Mouse (Mus musculus) right cerebral cortex, postnatal 4 days (tissue): ENCODE measurements at regions not wholly inside any gene's neighbourhood (a gene's known extent, or its start where the extent isn't known, plus 50 kb on each side); places are given as distances from the start of the nearest gene placed in this dataset.

Source experiments
- DNase-seq: peaks from one replicate; pipeline ENCODE4 v3.0.0-alpha.2; 2022

DNA sequence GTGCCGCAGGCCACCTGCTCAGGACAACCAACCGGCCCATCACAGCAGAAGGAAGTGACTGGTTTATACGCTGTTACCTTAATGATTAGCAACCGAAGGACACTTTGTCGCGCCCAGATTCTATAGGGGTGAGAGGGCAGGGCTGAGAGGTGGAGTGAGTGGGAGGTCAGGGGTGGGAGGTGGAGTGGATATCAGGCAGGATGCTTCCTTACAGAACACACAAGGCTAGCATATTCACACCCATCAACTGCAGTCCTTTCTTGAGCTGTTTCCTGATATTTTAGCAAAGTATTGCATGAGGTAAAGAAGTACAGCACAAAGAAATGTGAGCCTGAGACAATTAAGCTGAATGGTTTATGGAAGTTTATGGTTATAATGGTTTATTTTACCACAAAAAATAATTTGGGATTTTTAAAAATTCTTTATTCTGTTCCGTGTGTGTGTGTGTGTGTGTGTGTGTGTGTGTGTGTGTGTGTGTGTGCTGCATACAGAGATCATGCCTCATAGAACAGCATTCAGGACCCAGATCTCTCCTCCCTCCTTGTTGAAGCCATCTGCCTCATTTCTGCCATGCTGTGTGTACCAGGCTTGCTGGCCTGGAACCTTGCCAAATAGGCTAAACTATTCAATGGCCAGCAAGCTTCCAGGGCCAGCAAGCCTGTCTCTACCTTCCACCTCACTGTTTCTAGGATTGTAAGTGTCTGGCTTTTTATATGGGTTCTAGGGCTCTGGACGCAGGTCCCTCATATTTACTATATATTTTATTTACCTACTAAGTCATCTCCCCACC is 190.5 kb downstream of the Prkcq start:
- DNase-seq, result peak; percentile 20

DNA sequence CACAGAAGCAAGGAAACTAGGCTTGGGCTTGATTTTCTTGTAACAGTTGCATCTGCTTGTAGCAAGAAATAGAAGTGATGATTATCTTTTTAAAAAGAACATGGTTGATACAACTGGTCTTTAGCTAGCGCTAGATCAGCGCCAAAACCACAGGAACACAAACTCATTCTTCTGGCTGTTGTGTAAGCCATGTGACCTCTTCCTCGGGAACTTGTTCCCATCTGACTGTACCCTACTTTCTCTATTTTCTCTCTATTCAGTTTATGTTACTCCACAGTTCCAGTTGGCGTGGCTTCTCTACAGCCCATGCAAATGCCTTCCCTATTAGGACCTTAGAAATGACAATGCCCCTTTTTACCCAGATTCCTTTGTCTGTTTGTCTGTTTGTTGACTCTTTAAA is 187.4 kb downstream of the Prkcq start:
- DNase-seq, result no peak

DNA sequence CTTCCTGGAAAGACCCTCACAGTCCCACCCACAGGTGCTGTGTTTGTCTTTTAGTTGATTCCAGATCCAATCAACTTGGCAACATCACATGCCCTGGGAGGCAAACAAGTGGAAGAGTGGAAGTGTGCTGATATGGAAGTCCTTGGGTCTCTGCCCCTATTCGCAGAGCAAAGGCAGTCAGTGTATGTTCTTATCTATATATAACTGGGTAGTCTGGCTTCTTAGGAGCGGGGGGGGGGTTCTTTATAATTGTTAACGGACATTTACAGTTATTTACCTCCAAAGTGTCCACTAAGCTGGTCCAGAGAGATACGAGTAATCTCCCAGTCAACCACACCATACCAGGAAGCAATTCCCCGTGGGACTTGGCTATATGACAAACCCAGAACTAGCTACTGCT is 184.8 kb downstream of the Prkcq start:
- no peak for DNase-seq

DNA sequence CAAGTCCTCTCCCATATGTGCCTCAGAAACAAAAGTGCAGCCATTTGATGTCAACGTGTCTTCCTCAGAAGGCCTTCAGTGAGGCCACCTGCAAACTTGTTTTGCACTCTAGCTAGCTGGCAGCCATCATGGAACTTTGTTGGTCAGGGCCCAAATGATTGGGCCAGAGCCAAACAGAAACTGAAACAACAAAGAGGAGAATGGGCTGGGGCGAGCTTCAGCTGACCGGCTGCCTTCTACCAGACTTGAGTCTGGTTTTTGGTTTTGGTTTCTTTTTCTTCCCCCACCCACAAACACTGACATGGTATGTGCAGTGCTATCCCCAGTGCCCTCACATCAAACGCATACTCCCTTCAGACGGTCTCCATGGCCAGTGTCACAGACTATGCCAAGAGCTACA is 183.7 kb downstream of the Prkcq start:
- no peak for DNase-seq
